Mouse (Mus musculus) cerebellum, adult 2 months (tissue): ENCODE results near the gene Rnf220.

Source experiments
- CTCF ChIP-seq: fragments of 200-500 bp; IDR thresholded peaks from 2 replicates; pipeline ENCODE4 v1.5.1; 2011; ENCODE audit warnings: low read depth, mild to moderate bottlenecking, control low read depth, low read length, moderate library complexity, borderline replicate concordance; ENCODE audit not compliant: insufficient read depth
- POLR2A ChIP-seq: fragments of 200-500 bp; IDR thresholded peaks from 2 replicates; pipeline ENCODE4 v1.6.1; 2011; ENCODE audit warnings: low read length, control low read depth, borderline replicate concordance; ENCODE audit not compliant: insufficient read depth

GRCm38 (mm10) chr4:117473985-117474354 lies 22.9 kb downstream of the Rnf220 start:
- TF ChIP-seq POLR2A (no peak), CTCF (no peak)
